Mouse (Mus musculus): ENCODE results near the gene Bckdha.

Gene Bckdha

DNA sequence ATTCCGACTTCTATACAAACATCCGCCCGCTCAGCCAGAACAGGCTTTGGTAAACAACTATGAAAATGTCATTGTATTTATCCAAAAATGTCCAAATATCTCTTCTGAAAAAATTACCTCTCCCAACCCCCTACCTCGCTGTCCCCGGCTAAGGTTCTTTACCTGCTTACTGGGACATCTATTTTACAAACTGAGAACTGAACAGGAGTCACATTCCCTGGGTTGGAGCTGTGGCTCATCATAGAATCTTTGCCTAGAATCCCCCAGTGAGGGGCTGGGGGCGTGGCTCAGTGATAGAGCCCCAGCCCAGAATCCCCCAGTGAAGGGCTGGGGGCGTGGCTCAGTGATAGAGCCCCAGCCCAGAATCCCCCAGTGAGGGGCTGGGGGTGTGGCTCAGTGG lies 47.3 kb downstream of the Bckdha start:
- DNase-seq = no peak

DNA sequence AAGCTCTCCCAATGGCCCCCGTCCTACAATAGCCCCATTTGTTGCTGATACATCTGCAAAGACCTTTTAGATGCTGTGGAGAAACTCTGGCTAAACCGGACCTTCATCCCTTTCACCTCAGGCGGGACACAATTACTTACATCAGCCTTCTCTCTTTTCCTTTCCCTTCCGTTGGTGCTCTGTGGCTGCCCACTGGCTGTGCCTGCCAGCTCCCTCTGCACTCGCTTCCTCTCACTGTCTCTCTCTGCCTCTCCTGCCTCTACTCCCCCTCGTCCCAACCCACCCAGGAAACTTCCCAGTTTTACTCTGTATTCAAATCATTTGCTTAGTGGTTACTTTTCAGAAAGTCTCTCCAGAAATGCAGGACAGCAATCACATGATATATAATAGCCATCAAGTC lies 48.7 kb downstream of the Bckdha start:
- no peak for DNase-seq

DNA sequence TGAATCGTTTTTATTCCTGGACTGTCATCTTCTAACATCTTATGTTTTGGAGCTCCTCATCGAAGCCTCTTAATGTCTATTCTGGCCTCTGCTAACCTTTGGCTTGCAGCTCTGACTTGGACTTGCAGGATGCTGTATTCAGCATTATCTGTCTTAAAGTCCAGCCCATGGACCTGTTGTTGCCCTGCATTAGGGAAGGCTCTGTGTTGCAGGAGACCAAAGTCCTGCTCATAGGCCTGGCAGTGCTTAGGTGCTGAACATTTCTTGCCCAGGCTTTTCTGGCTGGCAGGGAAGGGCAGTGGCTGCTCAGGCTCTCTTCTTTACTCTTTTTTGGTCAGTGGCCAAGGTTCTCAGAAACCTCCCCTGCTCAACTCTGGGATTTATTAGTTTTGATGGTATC lies 51.6 kb downstream of the Bckdha start:
- DNase-seq = peak; percentile 93

DNA sequence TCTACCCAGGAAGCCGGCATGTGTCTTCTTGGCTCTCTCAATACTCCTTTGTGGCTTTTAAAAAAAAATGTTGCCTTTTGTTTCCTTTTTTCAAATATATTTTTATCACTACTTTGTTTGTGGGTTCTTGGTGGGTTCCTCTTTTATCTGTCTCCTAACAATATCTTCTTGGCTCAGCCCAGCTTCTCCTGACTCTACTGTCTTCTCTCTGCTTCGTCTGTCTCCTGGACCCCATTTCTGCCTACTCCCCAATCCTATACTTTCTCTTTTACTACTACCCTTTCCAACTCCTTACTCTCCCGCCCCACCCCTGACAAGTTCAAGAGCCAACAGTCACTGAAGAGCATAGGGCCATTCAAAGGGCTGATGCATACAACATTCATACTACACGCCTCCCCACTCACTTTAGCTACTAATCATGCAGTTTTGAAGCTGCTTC lies 52.1 kb downstream of the Bckdha start:
- DNase-seq = no peak

DNA sequence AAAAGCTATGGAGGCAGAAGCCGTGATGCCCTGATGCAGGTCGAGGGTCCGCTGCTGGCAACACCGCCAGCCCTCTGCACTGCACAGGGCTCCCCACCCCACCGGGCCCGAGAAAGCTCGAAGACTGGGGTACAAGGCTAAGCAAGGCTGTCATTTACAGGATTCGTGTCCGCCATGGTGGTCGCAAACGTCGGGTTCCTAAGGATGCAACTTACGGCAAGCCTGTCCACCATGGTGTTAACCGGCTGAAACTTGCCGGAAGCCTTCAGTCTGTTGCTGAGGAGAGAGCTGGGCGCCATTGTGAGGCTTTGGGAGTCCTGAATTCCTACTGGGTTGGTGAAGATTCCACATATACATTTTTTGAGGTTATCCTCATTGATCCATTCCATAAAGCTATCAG lies 57.4 kb downstream of the Bckdha start:
- DNase-seq = no peak

DNA sequence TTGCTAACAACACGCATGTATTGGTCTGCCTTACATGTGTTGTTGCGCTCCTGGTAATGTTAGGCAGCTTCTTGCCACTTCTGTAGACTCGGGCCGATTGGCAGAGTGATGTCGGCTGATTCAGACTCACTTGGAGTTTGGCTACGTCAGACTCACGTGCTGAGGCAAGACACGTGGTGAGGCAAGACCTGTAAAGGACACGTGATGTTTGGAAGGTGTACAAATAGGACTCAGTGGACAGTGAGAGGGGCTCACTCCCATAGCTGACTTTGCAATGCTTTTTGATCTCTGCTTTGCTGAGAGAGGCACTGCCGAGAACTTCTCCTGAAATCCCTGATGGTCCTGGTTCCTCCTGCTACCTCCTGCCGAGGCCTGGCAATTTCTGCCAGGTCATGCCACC lies 58.1 kb downstream of the Bckdha start:
- DNase-seq = no peak

DNA sequence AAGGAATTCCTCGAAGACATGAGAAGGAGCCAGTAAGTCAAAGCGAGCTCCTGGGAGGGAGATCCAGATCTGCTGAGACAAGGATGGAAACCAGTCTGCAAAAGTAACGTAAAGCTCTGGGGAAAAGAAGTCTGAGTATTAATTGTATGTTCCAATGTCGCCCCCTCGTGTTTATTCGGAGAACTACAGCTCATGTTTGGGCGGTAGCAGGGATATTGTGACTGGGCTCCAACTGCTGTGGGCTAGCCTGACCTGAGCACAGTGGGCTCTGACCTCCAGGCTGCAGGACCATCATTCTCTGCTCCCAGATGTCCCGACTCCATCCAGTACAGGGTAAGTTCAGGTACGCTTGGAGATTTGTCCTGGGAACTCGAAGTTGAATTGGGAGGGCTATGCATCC lies 59.1 kb downstream of the Bckdha start:
- DNase-seq = peak; percentile 85

DNA sequence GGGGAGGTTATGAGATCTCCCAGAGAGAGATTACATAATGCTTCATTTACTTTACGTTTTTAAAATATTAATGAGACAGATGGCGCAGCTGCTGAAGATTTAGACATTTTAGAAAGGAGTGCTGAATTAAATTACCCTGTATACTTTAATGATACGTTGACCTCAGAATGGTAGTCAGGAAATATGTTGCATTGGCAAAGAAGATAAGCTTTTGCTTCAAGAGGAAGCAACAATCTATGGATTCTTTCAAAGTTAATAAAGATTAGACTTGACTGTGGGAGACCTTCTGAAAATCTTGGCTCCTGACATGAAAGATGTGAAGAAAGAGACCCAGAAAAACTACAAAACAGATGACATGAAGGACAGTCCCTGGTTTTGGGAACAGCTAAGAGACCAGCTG lies 64.9 kb downstream of the Bckdha start:
- no peak for DNase-seq

DNA sequence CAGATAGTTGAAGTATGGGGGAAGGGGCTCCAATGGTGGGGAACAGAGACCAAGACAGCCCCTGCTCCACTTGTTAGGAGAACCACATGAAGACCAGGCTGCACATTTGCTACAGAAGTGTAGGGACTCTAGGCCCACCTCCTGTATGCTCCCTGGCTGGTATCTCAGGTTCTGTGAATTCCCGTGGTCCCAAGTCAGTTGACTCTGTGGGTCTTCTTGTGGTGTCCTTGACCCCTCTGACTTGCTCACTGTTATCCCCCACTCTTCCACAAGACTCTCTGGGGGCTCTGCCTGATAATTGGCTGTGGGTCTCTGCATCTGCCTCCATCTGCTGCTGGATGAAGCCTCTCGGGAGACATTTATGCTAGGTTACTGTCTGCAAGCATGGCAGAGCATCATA lies 67.6 kb downstream of the Bckdha start:
- no peak for DNase-seq

DNA sequence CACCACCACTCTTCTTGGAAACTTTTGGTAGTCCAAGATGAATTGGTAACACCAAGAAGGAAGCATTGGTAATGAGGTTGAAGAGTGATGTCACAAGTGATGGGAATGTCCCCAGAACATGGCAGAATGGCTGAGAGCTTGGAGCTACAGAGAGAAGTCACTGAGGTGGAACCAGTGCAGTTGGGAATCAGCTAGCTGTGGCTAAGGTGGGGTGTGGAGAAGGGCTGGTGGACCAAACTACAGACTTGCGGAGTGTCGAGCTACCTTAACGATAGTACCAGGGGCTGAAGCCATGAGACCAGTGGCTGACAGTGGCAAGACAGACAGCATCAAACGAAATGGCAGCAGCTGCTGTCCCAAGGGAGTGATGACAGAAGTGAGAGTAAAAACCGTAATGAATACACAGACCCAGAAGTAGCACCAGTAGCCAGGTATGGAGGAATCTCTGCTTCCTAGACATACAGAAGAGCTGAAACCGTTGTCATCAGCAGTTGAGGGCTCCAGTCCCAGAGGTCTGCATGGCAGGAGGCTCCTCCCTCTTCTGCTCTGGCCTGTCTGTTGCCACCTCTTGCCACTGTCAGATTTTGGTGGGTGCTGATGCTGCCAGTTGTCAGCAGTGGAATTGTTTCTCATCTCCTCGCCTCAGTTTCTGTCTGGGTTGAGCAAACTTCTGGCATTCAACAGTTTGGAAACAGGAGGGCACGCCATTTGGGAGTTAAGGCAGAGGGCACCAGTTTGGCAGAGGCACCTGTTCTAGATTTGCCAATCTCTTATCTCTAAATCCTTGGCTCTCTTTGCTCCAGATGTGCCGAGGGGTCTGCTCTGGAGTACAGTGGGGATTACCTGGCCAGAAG lies 73.2 kb downstream of the Bckdha start:
- no peak for DNase-seq

DNA sequence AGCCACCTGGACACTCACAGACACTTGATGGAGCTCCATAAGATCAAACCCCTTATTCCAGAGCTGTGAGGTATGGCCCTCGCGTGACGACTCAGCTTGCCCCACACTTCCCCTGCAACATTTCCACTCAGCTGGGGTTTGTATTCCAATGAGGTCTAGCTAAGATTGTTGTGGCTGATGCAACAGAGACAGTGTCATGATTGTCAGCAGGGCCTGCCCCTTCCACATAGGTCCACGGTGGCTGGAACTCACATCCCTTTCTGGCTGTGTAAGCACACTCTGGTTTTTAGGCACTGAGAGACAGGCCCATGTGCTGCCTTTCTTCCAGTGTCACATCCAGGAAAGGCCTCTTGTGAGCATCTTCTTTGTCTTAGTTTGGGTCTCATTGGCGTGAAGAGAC lies 74.1 kb downstream of the Bckdha start:
- no peak for DNase-seq

DNA sequence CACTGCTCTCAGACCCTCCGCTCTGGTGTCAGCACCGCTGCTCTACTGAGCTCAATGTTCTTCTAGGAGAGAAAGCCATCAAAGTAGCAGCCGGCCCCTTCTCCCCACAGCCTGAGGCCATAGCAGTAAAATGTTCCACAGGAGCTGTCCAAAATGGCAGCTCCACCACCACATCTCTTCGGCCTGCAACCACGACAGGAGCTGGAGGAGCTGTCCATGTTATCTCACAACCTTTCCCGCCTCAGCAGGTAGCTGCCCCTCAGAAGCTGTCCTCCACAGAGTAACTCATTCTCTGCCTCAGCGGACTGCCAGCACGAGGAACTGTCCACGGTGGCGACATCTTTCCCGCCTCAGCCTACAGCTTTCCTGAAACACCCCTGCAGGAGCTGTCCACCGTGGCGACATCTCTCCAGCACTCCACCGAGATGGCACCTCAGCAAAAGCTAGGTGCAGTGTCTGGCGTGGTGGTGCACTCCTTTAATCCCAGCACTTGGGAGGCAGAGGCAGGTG lies 76.4 kb downstream of the Bckdha start:
- DNase-seq = no peak
